Comparison of ENCODE assay signal across 19 mouse cellular contexts in genomic region chr1:164537324-164537948, GRCm38 (mm10).
DNase-seq lines count a peak whose midpoint lies in the region; ATAC-seq and TF ChIP-seq lines count a peak whose summit lies in the region.
"Had no signal": no experiment of that assay in that cellular context is flagged by ENCODE, and none has a peak within 500 bp of the region (broad histone marks: within the 10 kb centered on the region; RNA-seq: fewer than 3 reads in every experiment).

No protein-coding gene starts in this region.

- intact Hi-C loops in left cerebral cortex, postnatal 10 days (cut with DNase I), result no loop called here
- intact Hi-C loops in left cerebral cortex, postnatal 4 days (cut with DNase I), result no loop called here

- DNase-seq in testis, postnatal 10 days (ENCODE audit: low spot score), result peak; percentile 22
- no peak for DNase-seq in testis, postnatal 14 days (ENCODE audit: low spot score)
- DNase-seq in left cerebral cortex, postnatal 10 days (ENCODE audit: extremely low spot score in 1 of 2, low spot score in 2 of 2), result no peak
- no peak for DNase-seq in kidney, adult 11 months
- DNase-seq in left cerebral cortex, postnatal 4 days, result no peak
- DNase-seq: adrenal gland, adult 2 months; adrenal gland, postnatal 36 days; cerebellum, adult 2 months; cerebellum, postnatal 10 days; embryo, embryonic 11 days; gastrocnemius, postnatal 10 days; heart, postnatal 10 days had no signal

- H3K4me1 ChIP-seq in intestine, postnatal 0 days (replicated peaks; ENCODE audit: control insufficient read depth, insufficient read depth, low read length), result peaks cover 3% of the 10 kb centered on the region; the same call in 1 of the 2 replicates
- H3K4me1 ChIP-seq in stomach, embryonic 15.5 days, result no peaks in the 10 kb centered on the region
- H3K4me1 ChIP-seq: embryonic facial prominence, embryonic 12.5 days; forebrain, embryonic 12.5 days; hindbrain, embryonic 13.5 days had no signal

- no peaks in the 10 kb centered on the region for H3K36me3 ChIP-seq in intestine, postnatal 0 days (ENCODE audit: control insufficient read depth, insufficient read depth)
- no peaks in the 10 kb centered on the region for H3K36me3 ChIP-seq in stomach, embryonic 15.5 days
- H3K36me3 ChIP-seq: embryonic facial prominence, embryonic 12.5 days; forebrain, embryonic 12.5 days; hindbrain, embryonic 13.5 days had no signal

- no peak for TF ChIP-seq CTCF in intestine, postnatal 0 days (IDR thresholded peaks at IDR 0.05; ENCODE audit: low read depth)

- H3K4me2 ChIP-seq in intestine, postnatal 0 days (replicated peaks; ENCODE audit: low read depth), result peak overlapping the region; percentile 28; the same call in 1 of the 2 replicates
- no peak overlapping the region for H3K4me2 ChIP-seq in stomach, embryonic 15.5 days
- H3K4me2 ChIP-seq: embryonic facial prominence, embryonic 12.5 days; forebrain, embryonic 12.5 days; hindbrain, embryonic 13.5 days had no signal

- 52% methylated on average over 7 of the region's 7 CpGs for WGBS in intestine, postnatal 0 days
- 65% methylated on average over 7 of the region's 7 CpGs for WGBS in stomach, embryonic 15.5 days

- H3K27ac ChIP-seq in intestine, postnatal 0 days (ENCODE audit: low read depth, low read length), result peak overlapping the region; percentile 9; the same call in 1 of the 2 replicates
- H3K27ac ChIP-seq in stomach, embryonic 15.5 days, result no peak overlapping the region
- H3K27ac ChIP-seq: embryonic facial prominence, embryonic 12.5 days; forebrain, embryonic 12.5 days; hindbrain, embryonic 13.5 days; hindbrain, postnatal 0 days had no signal

- no peaks in the 10 kb centered on the region for H3K27me3 ChIP-seq in intestine, postnatal 0 days (replicated peaks; ENCODE audit: control insufficient read depth, insufficient read depth, low read length)
- no peaks in the 10 kb centered on the region for H3K27me3 ChIP-seq in stomach, embryonic 15.5 days (replicated peaks)
- H3K27me3 ChIP-seq: embryonic facial prominence, embryonic 12.5 days; forebrain, embryonic 12.5 days; hindbrain, embryonic 13.5 days had no signal

- ATAC-seq in intestine, postnatal 0 days, result peak; percentile 96
- ATAC-seq in stomach, embryonic 15.5 days (ENCODE audit: insufficient read depth, low FRiP score, low read depth), result peak; percentile 79
- ATAC-seq: forebrain, embryonic 16.5 days; hindbrain, postnatal 0 days had no signal

- H3K4me3 ChIP-seq in intestine, postnatal 0 days (ENCODE audit: low read depth, low read length), result no peak overlapping the region
- H3K4me3 ChIP-seq in stomach, embryonic 15.5 days (replicated peaks), result no peak overlapping the region
- H3K4me3 ChIP-seq: embryonic facial prominence, embryonic 12.5 days; forebrain, embryonic 12.5 days; hindbrain, embryonic 13.5 days had no signal

- no peaks in the 10 kb centered on the region for H3K9me3 ChIP-seq in intestine, postnatal 0 days (ENCODE audit: control insufficient read depth)
- no peaks in the 10 kb centered on the region for H3K9me3 ChIP-seq in stomach, embryonic 15.5 days
- H3K9me3 ChIP-seq: embryonic facial prominence, embryonic 12.5 days; forebrain, embryonic 12.5 days; hindbrain, embryonic 13.5 days had no signal

- no peak overlapping the region for H3K9ac ChIP-seq in intestine, postnatal 0 days (ENCODE audit: low read depth, low read length)
- H3K9ac ChIP-seq in stomach, embryonic 15.5 days, result no peak overlapping the region
- H3K9ac ChIP-seq: embryonic facial prominence, embryonic 12.5 days; forebrain, embryonic 12.5 days; hindbrain, embryonic 13.5 days had no signal
